Mouse (Mus musculus): Measurements from ENCODE around the gene Rras2. TPM values are rescaled to one million over a fixed set of nuclear protein-coding genes. Genes with fewer than 3 reads are reported as not detected.

Gene Rras2
- polyA plus RNA-seq, 1 experiment from 2014 or later, result 25.6 TPM

DNA sequence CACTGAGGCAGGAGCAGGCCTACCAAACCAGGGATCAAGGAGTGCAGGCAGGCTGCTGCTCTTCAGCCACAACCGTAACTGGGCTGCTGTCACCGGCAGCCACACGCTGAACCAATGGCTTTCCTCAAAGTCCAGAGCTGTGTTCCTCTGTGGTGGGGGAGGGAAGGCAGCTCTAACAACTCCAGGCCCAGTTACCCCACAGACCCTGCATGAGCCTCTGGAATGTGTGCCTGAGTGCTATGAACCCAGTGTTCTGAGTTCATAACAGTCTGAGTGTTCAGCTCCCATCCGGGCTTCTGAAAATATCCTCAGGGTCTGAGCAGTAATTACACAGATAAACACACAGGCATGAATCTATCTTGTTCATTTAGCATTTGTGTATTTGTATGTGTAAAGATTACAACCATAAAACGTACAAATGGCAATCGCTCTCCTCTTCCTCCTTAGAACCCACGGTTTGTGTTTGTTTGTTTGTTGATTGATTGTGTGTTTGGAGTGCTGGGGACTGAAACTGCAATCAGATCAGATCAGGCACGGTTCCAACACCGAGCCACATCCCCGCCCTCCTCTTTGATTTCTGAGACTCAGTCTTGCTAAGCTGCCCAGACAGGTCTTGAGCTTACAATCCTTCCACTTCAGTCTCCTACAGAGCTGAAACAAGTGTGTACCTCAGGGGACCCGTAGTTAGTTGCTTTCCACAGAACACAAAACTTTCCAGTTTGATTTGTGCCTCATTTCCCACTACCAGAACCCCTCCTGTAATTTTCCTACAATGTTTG, 52.0 kb downstream of the Rras2 start:
- Histone ChIP-seq H3K27ac (ENCODE audit: low read depth, low read length) (no peak overlapping the region), H3K4me3 (ENCODE audit: low read depth, low read length) (no peak overlapping the region), H3K36me3 (ENCODE audit: control insufficient read depth, insufficient read depth, low read length) (no peaks in the 10 kb centered on the region), H3K9ac (ENCODE audit: low read length) (no peak overlapping the region), H3K9me3 (ENCODE audit: control insufficient read depth, low read length) (no peaks in the 10 kb centered on the region), H3K4me2 (ENCODE audit: low read depth, low read length, severe bottlenecking) (no peak overlapping the region), H3K4me1 (replicated peaks; ENCODE audit: control insufficient read depth, insufficient read depth, low read length) (peaks cover 2% of the 10 kb centered on the region; the same call in 1 of the 2 replicates), H3K27me3 (ENCODE audit: control insufficient read depth, insufficient read depth, low read length) (no peaks in the 10 kb centered on the region)
- DNase-seq (ENCODE audit: low spot score) (no peak), ATAC-seq (replicated peaks; ENCODE audit: low FRiP score) (no peak)
- WGBS, result 42% methylated on average over 11 of the region's 11 CpGs

DNA sequence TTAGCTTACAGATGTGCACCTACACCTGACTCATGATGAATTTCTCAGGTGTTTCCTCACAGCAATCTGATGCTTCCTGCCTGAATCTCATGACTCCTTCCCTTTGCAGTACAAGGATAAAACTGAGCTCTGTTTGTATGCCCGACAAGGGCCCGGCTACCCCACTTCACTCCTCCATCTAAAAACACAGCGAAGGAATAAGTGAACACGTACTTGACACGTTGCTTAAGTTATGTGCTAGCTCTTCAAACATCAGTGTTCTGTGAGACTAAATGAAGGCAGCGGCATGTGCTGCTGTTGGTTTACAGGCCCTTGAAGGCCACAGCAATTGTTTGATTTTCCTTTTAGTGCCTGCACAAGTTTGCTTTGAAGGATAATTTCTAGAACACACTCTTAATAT, 53.6 kb downstream of the Rras2 start:
- Histone ChIP-seq H3K4me1 (replicated peaks; ENCODE audit: control insufficient read depth, insufficient read depth, low read length) (peaks cover 2% of the 10 kb centered on the region; the same call in 1 of the 2 replicates), H3K4me3 (ENCODE audit: low read depth, low read length) (no peak overlapping the region), H3K36me3 (ENCODE audit: control insufficient read depth, insufficient read depth, low read length) (no peaks in the 10 kb centered on the region), H3K27ac (ENCODE audit: low read depth, low read length) (no peak overlapping the region), H3K4me2 (ENCODE audit: low read depth, low read length, severe bottlenecking) (no peak overlapping the region), H3K9me3 (ENCODE audit: control insufficient read depth, low read length) (no peaks in the 10 kb centered on the region), H3K27me3 (ENCODE audit: control insufficient read depth, insufficient read depth, low read length) (no peaks in the 10 kb centered on the region), H3K9ac (ENCODE audit: low read length) (no peak overlapping the region)
- 94% methylated on average over 6 of the region's 6 CpGs for WGBS
- no peak for ATAC-seq (replicated peaks; ENCODE audit: low FRiP score)
- no peak for DNase-seq (ENCODE audit: low spot score)

- no peak overlapping the region for H3K4me2 ChIP-seq (ENCODE audit: low read depth, low read length, severe bottlenecking)
- no peaks in the 10 kb centered on the region for H3K9me3 ChIP-seq (ENCODE audit: control insufficient read depth, low read length)
- H3K36me3 ChIP-seq (ENCODE audit: control insufficient read depth, insufficient read depth, low read length), result no peaks in the 10 kb centered on the region
- ATAC-seq (replicated peaks; ENCODE audit: low FRiP score) (no peak), DNase-seq (ENCODE audit: low spot score) (no peak)
- no peaks in the 10 kb centered on the region for H3K27me3 ChIP-seq (ENCODE audit: control insufficient read depth, insufficient read depth, low read length)
- peaks cover 2% of the 10 kb centered on the region; the same call in 1 of the 2 replicates for H3K4me1 ChIP-seq (replicated peaks; ENCODE audit: control insufficient read depth, insufficient read depth, low read length)
- WGBS, result 78% methylated on average over 8 of the region's 8 CpGs
- no peak overlapping the region for H3K4me3 ChIP-seq (ENCODE audit: low read depth, low read length)
- no peak overlapping the region for H3K27ac ChIP-seq (ENCODE audit: low read depth, low read length)
- H3K9ac ChIP-seq (ENCODE audit: low read length), result no peak overlapping the region
These were observed 54.0 kb downstream of the Rras2 start for GRCm38 (mm10) chr7:114063534-114063933.

DNA sequence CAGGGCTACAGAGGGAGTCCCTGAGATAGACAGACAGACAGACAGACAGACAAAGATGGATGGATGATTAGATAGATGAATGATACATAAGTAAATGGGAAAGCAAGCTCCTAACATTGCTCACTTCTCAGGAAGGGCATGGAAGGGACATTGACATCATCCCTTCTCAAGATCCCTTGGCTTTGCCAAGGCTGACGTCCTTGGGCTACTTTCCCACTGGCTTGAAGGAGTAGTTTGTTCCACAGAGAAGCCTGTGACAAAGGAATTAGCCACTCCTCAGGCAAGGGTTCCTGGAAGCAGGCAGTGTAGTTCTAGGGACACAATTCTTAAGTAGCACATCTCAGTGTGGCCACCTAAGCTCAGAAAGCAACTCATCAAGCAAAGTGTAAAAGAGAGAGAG, 55.1 kb downstream of the Rras2 start:
- 73% methylated on average over 1 of the region's 1 CpGs for WGBS
- DNase-seq (ENCODE audit: low spot score) (no peak), ATAC-seq (replicated peaks; ENCODE audit: low FRiP score) (no peak)
- Histone ChIP-seq H3K27me3 (ENCODE audit: control insufficient read depth, insufficient read depth, low read length) (no peaks in the 10 kb centered on the region), H3K4me3 (ENCODE audit: low read depth, low read length) (no peak overlapping the region), H3K9ac (ENCODE audit: low read length) (no peak overlapping the region), H3K4me2 (ENCODE audit: low read depth, low read length, severe bottlenecking) (no peak overlapping the region), H3K9me3 (ENCODE audit: control insufficient read depth, low read length) (no peaks in the 10 kb centered on the region), H3K36me3 (ENCODE audit: control insufficient read depth, insufficient read depth, low read length) (no peaks in the 10 kb centered on the region), H3K4me1 (replicated peaks; ENCODE audit: control insufficient read depth, insufficient read depth, low read length) (peaks cover 2% of the 10 kb centered on the region; the same call in 1 of the 2 replicates), H3K27ac (ENCODE audit: low read depth, low read length) (no peak overlapping the region)

DNA sequence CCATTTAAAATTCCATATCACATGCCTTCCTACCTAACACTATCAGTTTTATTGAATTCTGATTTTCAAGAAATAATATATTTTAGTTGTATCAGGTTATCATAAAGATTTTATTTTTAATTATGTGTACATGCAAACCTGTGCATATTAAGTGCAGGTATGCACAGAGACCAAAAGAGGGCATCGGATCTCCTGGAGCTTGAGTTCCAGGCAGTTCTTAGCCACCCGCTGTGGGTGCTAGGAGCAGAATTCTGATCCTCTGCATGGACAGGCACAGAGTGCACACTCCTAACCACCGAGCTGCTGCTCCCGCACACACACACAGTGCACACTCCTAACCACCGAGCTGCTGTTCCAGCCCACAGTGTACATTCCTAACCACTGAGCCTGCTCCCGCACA, 57.1 kb downstream of the Rras2 start:
- H3K36me3 ChIP-seq (ENCODE audit: control insufficient read depth, insufficient read depth, low read length), result no peaks in the 10 kb centered on the region
- H3K27ac ChIP-seq (ENCODE audit: low read depth, low read length), result no peak overlapping the region
- no peak overlapping the region for H3K4me3 ChIP-seq (ENCODE audit: low read depth, low read length)
- 95% methylated on average over 6 of the region's 6 CpGs for WGBS
- no peaks in the 10 kb centered on the region for H3K9me3 ChIP-seq (ENCODE audit: control insufficient read depth, low read length)
- no peak overlapping the region for H3K4me2 ChIP-seq (ENCODE audit: low read depth, low read length, severe bottlenecking)
- no peak for DNase-seq (ENCODE audit: low spot score)
- H3K4me1 ChIP-seq (replicated peaks; ENCODE audit: control insufficient read depth, insufficient read depth, low read length), result 0 out of 2 replicates have a peak, but pooled peaks cover 2% of the 10 kb centered on the region
- H3K9ac ChIP-seq (ENCODE audit: low read length), result no peak overlapping the region
- ATAC-seq (replicated peaks; ENCODE audit: low FRiP score), result no peak
- H3K27me3 ChIP-seq (ENCODE audit: control insufficient read depth, insufficient read depth, low read length), result no peaks in the 10 kb centered on the region

DNA sequence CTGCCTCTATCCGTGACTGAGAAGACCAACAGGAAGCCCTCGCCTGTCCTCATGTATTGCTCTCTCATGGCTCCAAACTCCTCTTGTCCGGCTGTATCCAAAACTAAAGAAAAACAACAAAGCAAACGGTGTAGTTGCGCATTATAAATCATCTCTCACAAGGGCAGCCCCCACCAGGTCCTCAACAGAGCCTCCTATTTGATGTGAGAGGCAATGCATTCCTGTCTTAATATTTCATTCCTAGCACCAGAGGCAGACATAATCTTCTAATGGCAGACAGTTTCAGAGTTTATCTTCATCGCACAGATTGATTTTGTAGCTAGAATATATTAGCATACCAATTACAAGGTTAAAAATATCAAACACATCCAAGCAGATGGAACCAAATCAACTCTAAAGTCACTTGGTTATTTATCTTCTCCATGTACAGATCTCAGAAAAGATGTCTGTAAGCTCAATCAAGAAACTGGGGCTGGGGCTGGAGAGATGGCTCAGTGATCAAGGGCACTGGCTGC, 58.6 kb downstream of the Rras2 start:
- WGBS, result 91% methylated on average over 6 of the region's 6 CpGs
- DNase-seq (ENCODE audit: low spot score), result no peak

DNA sequence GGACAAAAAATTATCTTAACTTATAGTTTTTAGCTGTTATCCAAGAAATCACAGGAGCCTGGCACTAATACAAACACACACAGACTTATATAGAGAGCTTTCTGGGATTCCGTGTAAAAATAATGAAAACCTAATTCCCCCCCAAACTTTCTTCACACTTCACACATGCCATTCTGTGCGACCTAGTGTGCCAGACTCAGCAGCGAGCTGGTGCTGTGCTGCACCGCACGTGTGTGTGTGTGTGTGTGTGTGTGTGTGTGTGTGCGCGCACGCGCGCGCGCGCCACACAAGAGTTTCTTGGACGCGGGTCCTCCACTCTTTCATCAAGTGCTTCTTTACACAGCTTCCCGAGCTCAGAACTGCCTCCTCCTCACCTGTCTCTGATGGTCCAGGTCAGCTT, 59.4 kb downstream of the Rras2 start:
- Histone ChIP-seq H3K27me3 (ENCODE audit: control insufficient read depth, insufficient read depth, low read length) (no peaks in the 10 kb centered on the region), H3K9ac (ENCODE audit: low read length) (no peak overlapping the region), H3K36me3 (ENCODE audit: control insufficient read depth, insufficient read depth, low read length) (no peaks in the 10 kb centered on the region), H3K4me3 (ENCODE audit: low read depth, low read length) (no peak overlapping the region), H3K4me1 (replicated peaks; ENCODE audit: control insufficient read depth, insufficient read depth, low read length) (no peaks in the 10 kb centered on the region), H3K9me3 (ENCODE audit: control insufficient read depth, low read length) (no peaks in the 10 kb centered on the region), H3K27ac (ENCODE audit: low read depth, low read length) (no peak overlapping the region), H3K4me2 (ENCODE audit: low read depth, low read length, severe bottlenecking) (no peak overlapping the region)
- DNase-seq (ENCODE audit: low spot score), result no peak
- ATAC-seq (replicated peaks; ENCODE audit: low FRiP score), result no peak
- 92% methylated on average over 16 of the region's 16 CpGs for WGBS

More for the DNA sequence above, 58.6 kb downstream of the Rras2 start:
- Histone ChIP-seq H3K4me3 (ENCODE audit: low read depth, low read length) (no peak overlapping the region), H3K4me2 (ENCODE audit: low read depth, low read length, severe bottlenecking) (no peak overlapping the region), H3K9me3 (ENCODE audit: control insufficient read depth, low read length) (no peaks in the 10 kb centered on the region), H3K36me3 (ENCODE audit: control insufficient read depth, insufficient read depth, low read length) (no peaks in the 10 kb centered on the region), H3K27me3 (ENCODE audit: control insufficient read depth, insufficient read depth, low read length) (no peaks in the 10 kb centered on the region), H3K27ac (ENCODE audit: low read depth, low read length) (no peak overlapping the region), H3K4me1 (replicated peaks; ENCODE audit: control insufficient read depth, insufficient read depth, low read length) (no peaks in the 10 kb centered on the region), H3K9ac (ENCODE audit: low read length) (no peak overlapping the region)
- no peak for ATAC-seq (replicated peaks; ENCODE audit: low FRiP score)

- Histone ChIP-seq H3K4me3 (ENCODE audit: low read depth, low read length) (no peak overlapping the region), H3K4me2 (ENCODE audit: low read depth, low read length, severe bottlenecking) (no peak overlapping the region), H3K27me3 (ENCODE audit: control insufficient read depth, insufficient read depth, low read length) (no peaks in the 10 kb centered on the region), H3K36me3 (ENCODE audit: control insufficient read depth, insufficient read depth, low read length) (no peaks in the 10 kb centered on the region), H3K9me3 (ENCODE audit: control insufficient read depth, low read length) (no peaks in the 10 kb centered on the region), H3K9ac (ENCODE audit: low read length) (no peak overlapping the region), H3K27ac (ENCODE audit: low read depth, low read length) (no peak overlapping the region), H3K4me1 (replicated peaks; ENCODE audit: control insufficient read depth, insufficient read depth, low read length) (no peaks in the 10 kb centered on the region)
- no peak for ATAC-seq (replicated peaks; ENCODE audit: low FRiP score)
- WGBS, result 89% methylated on average over 4 of the region's 4 CpGs
- no peak for DNase-seq (ENCODE audit: low spot score)
These were observed 63.9 kb downstream of the Rras2 start for GRCm38 (mm10) chr7:114053720-114054119.

- Histone ChIP-seq H3K27ac (ENCODE audit: low read depth, low read length) (no peak overlapping the region), H3K4me1 (replicated peaks; ENCODE audit: control insufficient read depth, insufficient read depth, low read length) (no peaks in the 10 kb centered on the region), H3K9ac (ENCODE audit: low read length) (no peak overlapping the region), H3K4me3 (ENCODE audit: low read depth, low read length) (no peak overlapping the region), H3K36me3 (ENCODE audit: control insufficient read depth, insufficient read depth, low read length) (no peaks in the 10 kb centered on the region), H3K9me3 (ENCODE audit: control insufficient read depth, low read length) (no peaks in the 10 kb centered on the region), H3K4me2 (ENCODE audit: low read depth, low read length, severe bottlenecking) (no peak overlapping the region), H3K27me3 (ENCODE audit: control insufficient read depth, insufficient read depth, low read length) (no peaks in the 10 kb centered on the region)
- DNase-seq (ENCODE audit: low spot score) (peak; percentile 6), ATAC-seq (replicated peaks; ENCODE audit: low FRiP score) (no peak)
- WGBS, result 83% methylated on average over 2 of the region's 2 CpGs
These were observed 71.8 kb downstream of the Rras2 start for GRCm38 (mm10) chr7:114045814-114046213.

All from forebrain, embryonic 11.5 days (tissue).